Comparison of ENCODE assay signal across 27 mouse cellular contexts in the genomic region with DNA sequence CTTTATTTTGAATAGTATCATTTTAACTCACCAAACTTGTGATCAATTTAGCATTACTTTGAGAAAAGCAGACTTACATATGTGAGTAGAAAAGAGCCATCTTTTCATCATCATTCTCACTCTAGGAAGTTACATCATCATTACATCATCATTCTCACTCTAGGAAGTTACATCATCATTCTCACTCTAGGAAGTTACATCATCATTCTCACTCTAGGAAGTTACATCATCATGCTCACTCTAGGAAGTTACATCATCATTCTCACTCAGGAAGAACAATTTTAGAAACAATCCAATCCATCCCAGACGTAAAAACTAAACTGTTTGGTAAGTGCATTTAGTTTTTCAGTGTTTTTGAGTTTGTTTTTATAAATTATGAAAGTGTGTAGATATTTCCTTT. TPM values are rescaled to one million over a fixed set of nuclear protein-coding genes. Genes with fewer than 3 reads are reported as not detected.
"Had no signal": no experiment of that assay in that cellular context is flagged by ENCODE, and none has a peak within 500 bp of the region (broad histone marks: within the 10 kb centered on the region; RNA-seq: fewer than 3 reads in every experiment).

No protein-coding gene starts in this region.

- H3K27me3 ChIP-seq: limb, embryonic 15.5 days; lung, embryonic 15.5 days; neural tube, embryonic 12.5 days; neural tube, embryonic 15.5 days had no signal

- H3K4me3 ChIP-seq: limb, embryonic 12.5 days; limb, embryonic 15.5 days; lung, embryonic 15.5 days; midbrain, embryonic 13.5 days; neural tube, embryonic 12.5 days; neural tube, embryonic 15.5 days had no signal

- H3K9ac ChIP-seq: limb, embryonic 12.5 days; limb, embryonic 15.5 days; liver, embryonic 14.5 days; lung, embryonic 15.5 days; midbrain, embryonic 13.5 days; neural tube, embryonic 12.5 days; neural tube, embryonic 15.5 days had no signal

- H3K9me3 ChIP-seq: limb, embryonic 12.5 days; limb, embryonic 15.5 days; lung, embryonic 15.5 days; midbrain, embryonic 13.5 days; neural tube, embryonic 12.5 days; neural tube, embryonic 15.5 days had no signal

- H3K36me3 ChIP-seq: limb, embryonic 12.5 days; limb, embryonic 15.5 days; lung, embryonic 15.5 days; midbrain, embryonic 13.5 days; neural tube, embryonic 12.5 days; neural tube, embryonic 15.5 days had no signal

- DNase-seq: kidney, adult 2 months; kidney, postnatal 10 days; kidney, postnatal 36 days; layer of hippocampus, postnatal 36 days; left cerebral cortex, postnatal 4 days; lung, adult 18-20 months; right cerebral cortex, adult 18-20 months; right cerebral cortex, postnatal 14 days; right cerebral cortex, postnatal 4 days; thymus, adult 2 months; thymus, postnatal 14 days; thymus, postnatal 4 days had no signal

- H3K27ac ChIP-seq: limb, embryonic 12.5 days; limb, embryonic 15.5 days; liver, embryonic 14.5 days; lung, embryonic 15.5 days; macrophage; midbrain, embryonic 13.5 days; neural tube, embryonic 12.5 days; neural tube, embryonic 15.5 days; stomach, postnatal 0 days had no signal

- H3K4me2 ChIP-seq: limb, embryonic 12.5 days; limb, embryonic 15.5 days; liver, embryonic 11.5 days; lung, embryonic 15.5 days; midbrain, embryonic 13.5 days; neural tube, embryonic 12.5 days; neural tube, embryonic 15.5 days had no signal

- H3K4me1 ChIP-seq: limb, embryonic 12.5 days; limb, embryonic 15.5 days; lung, embryonic 15.5 days; neural tube, embryonic 12.5 days had no signal

- ATAC-seq: intestine, postnatal 0 days; midbrain, embryonic 13.5 days had no signal

RNA-seq across cellular contexts. Expression of a gene that starts 7.8 kb away (rescaled TPM):
- total RNA-seq: megakaryocyte-erythroid progenitor cell, adult 5-6 weeks had no signal

RNA-seq across cellular contexts. Expression of a gene that starts 50.3 kb away (rescaled TPM):
- total RNA-seq: layer of hippocampus, postnatal 10 days; left cerebral cortex, postnatal 14 days; left cerebral cortex, postnatal 4 days had no signal
- polyA plus RNA-seq: liver, embryonic 14.5 days; macrophage; midbrain, postnatal 0 days had no signal
